Mouse (Mus musculus) forebrain, embryonic 16.5 days (tissue): Measurements from ENCODE around the gene Hadh. TPM values are rescaled to one million over a fixed set of nuclear protein-coding genes. Genes with fewer than 3 reads are reported as not detected.

ENCODE experiments used
- ATAC-seq: fragments of 200-750 bp; cut with Nextera tagmentation; 2 replicates; pipeline ENCODE4 v1.8.0; 2017; ENCODE audit warnings: mild to moderate bottlenecking, moderate library complexity
- H3K27ac ChIP-seq: fragments of 300-500 bp; sonication (generic); 2 replicates; pipeline ENCODE4 v1.5.1; 2014; ENCODE audit warnings: low read length, control low read depth
- H3K27me3 ChIP-seq: fragments of 300-500 bp; sonication (generic); replicated peaks from 2 replicates; pipeline ENCODE4 v1.6.1; 2014; ENCODE audit warnings: low read length; ENCODE audit not compliant: control insufficient read depth, insufficient read depth
- H3K36me3 ChIP-seq: fragments of 300-500 bp; sonication (generic); 2 replicates; pipeline ENCODE4 v1.6.1; 2014; ENCODE audit not compliant: control insufficient read depth, insufficient read depth
- H3K4me1 ChIP-seq: fragments of 300-500 bp; sonication (generic); replicated peaks from 2 replicates; pipeline ENCODE4 v1.6.1; 2014; ENCODE audit warnings: low read length; ENCODE audit not compliant: control insufficient read depth, insufficient read depth
- H3K4me2 ChIP-seq: fragments of 300-500 bp; sonication (generic); 2 replicates; pipeline ENCODE4 v1.6.1; 2014; ENCODE audit warnings: mild to moderate bottlenecking, low read length, control low read depth
- H3K4me3 ChIP-seq: fragments of 300-500 bp; sonication (generic); replicated peaks from 2 replicates; pipeline ENCODE4 v1.5.1; 2014; ENCODE audit warnings: mild to moderate bottlenecking, low read length, control low read depth
- H3K9ac ChIP-seq: fragments of 300-500 bp; sonication (generic); replicated peaks from 2 replicates; pipeline ENCODE4 v1.6.1; 2014; ENCODE audit warnings: low read depth, low read length, control low read depth
- H3K9me3 ChIP-seq: fragments of 300-500 bp; sonication (generic); 2 replicates; pipeline ENCODE4 v1.6.1; 2016; ENCODE audit warnings: low read length; ENCODE audit not compliant: control insufficient read depth
- WGBS: fragments of 180-500 bp; shearing (Covaris S2); extraction: QIAGEN DNeasy Blood & Tissue Kit; methylation state at CpG from one replicate; pipeline ENCODE4 v1.1.7; 2014; 5-methylcytosine and 5-hydroxymethylcytosine counted together
- polyA plus RNA-seq: library from polyadenylated mRNA; unstranded; fragments of >200 nt; fragmentation: Nextera tagmentation; extraction: Ambion mirVana; gene quantifications from 2 replicates; pipeline ENCODE4 v1.2.1, GENCODE M21; 2015

Hadh gene
- polyA plus RNA-seq, 1 experiment from 2014 or later, result 20.1 TPM

- ATAC-seq, result no peak
- Histone ChIP-seq H3K27ac (no peak overlapping the region), H3K4me1 (no peaks in the 10 kb centered on the region), H3K4me3 (no peak overlapping the region), H3K36me3 (no peaks in the 10 kb centered on the region), H3K9ac (no peak overlapping the region), H3K9me3 (0 out of 2 replicates have a peak, but pooled peaks cover 2% of the 10 kb centered on the region), H3K27me3 (no peaks in the 10 kb centered on the region), H3K4me2 (no peak overlapping the region)
- 92% methylated on average over 9 of the region's 9 CpGs for WGBS
Observed at GRCm38 (mm10) chr3:131259392-131259965, 12.4 kb downstream of the Hadh start.

DNA sequence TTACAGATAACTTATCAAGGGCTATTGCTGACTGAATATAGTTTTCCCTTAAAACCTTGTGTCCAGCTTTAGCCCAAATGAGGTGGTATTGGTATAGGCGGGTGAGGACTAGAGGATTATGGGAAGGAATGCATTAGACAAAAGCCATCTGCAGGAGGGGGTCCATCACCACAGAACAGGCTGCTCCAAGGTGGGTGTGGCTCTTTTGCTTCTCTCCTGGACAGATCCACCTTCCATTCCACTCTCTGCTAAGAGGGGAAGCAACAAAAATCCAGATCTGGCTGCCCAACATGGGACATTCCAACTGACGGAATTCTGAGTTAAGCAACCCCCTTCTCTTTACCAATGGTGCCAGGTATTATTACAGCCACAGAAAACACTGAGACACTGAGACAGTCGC lies 13.0 kb downstream of the Hadh start:
- H3K4me3 ChIP-seq, result no peak overlapping the region
- no peak overlapping the region for H3K27ac ChIP-seq
- ATAC-seq, result no peak
- WGBS, result 80% methylated on average over 3 of the region's 3 CpGs
- no peaks in the 10 kb centered on the region for H3K36me3 ChIP-seq
- no peak overlapping the region for H3K4me2 ChIP-seq
- H3K4me1 ChIP-seq, result no peaks in the 10 kb centered on the region
- H3K9me3 ChIP-seq, result 0 out of 2 replicates have a peak, but pooled peaks cover 2% of the 10 kb centered on the region
- H3K9ac ChIP-seq, result no peak overlapping the region
- no peaks in the 10 kb centered on the region for H3K27me3 ChIP-seq

DNA sequence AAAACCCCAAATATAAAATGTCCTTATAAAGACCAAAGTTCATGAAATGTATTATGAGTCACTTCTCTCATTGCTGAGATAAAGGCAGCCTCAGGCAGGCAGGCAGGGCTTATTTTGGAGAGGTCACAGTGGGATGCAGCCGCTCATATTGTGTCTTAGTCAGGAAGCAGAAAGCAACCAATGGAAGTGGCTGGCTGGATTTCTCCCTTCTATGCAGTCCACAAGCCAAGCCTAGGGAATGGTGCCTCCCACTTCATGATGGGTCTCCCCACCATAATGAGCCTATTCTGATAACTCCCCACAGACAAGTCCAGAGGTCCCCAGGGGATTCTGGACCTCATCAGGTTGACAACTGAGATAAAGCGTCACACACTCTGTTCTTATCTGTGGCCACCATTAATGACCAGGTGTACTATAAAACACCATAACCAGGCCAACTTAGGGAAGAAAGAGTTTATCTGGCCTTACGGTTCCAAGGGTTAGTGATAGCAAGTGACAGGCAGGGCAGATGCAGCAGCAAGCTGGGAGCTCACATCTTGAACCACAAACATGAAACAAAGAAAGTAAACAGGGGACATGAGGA lies 16.4 kb downstream of the Hadh start:
- no peak for ATAC-seq
- Histone ChIP-seq H3K4me3 (no peak overlapping the region), H3K4me1 (no peaks in the 10 kb centered on the region), H3K4me2 (no peak overlapping the region), H3K36me3 (no peaks in the 10 kb centered on the region), H3K27ac (no peak overlapping the region), H3K9me3 (no peaks in the 10 kb centered on the region), H3K9ac (no peak overlapping the region), H3K27me3 (no peaks in the 10 kb centered on the region)
- WGBS, result 100% methylated on average over 3 of the region's 3 CpGs

GRCm38 (mm10) chr3:131254991-131255390 lies 16.9 kb downstream of the Hadh start:
- 98% methylated on average over 4 of the region's 4 CpGs for WGBS
- Histone ChIP-seq H3K4me2 (no peak overlapping the region), H3K9me3 (no peaks in the 10 kb centered on the region)

DNA sequence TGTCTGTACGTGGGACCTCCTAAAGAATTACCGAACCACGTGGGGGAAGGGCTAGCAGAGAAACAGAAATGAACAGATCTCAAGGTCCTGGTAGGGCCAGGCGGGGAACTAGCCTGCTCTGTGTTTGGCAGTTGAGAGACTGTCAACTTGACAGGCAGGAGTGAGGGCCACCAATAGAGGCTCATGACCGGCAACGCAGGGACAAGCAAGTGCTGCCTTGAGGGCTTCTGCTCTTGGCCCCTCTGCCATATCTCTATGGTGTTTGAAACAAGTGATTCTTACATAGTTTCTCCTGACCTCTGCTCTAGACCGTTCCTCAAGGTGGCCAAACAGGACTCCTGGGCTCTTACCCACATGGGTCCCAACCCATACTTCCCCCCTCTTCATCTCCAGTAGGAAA lies 20.3 kb downstream of the Hadh start:
- Histone ChIP-seq H3K27ac (no peak overlapping the region), H3K9ac (no peak overlapping the region), H3K4me3 (no peak overlapping the region), H3K4me2 (no peak overlapping the region), H3K36me3 (no peaks in the 10 kb centered on the region), H3K9me3 (no peaks in the 10 kb centered on the region), H3K27me3 (no peaks in the 10 kb centered on the region), H3K4me1 (no peaks in the 10 kb centered on the region)
- 93% methylated on average over 7 of the region's 7 CpGs for WGBS
- no peak for ATAC-seq

More at GRCm38 (mm10) chr3:131254991-131255390, 16.9 kb downstream of the Hadh start:
- H3K4me1 ChIP-seq, result no peaks in the 10 kb centered on the region
- no peak overlapping the region for H3K27ac ChIP-seq
- H3K4me3 ChIP-seq, result no peak overlapping the region
- H3K9ac ChIP-seq, result no peak overlapping the region
- H3K36me3 ChIP-seq, result no peaks in the 10 kb centered on the region
- H3K27me3 ChIP-seq, result no peaks in the 10 kb centered on the region
- ATAC-seq, result no peak

DNA sequence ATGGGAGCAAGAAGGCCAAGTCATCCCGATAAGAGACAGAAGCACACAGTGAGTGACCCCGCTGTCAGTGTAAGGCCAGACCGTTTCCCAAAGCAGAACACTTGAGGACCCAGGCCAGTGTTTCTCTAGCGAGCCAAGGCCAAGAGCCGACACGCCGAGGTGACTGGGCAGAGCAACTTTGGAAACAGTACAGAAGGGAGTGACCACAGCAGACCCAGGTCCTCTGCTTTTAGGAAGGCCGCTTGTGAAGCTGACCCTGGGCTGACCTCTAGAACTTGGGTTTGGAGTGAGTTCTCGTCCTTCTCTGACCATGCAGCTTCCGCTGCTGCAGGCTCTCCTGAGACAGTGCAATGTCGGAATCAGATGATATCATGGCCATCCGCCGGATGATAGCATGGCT lies 20.9 kb downstream of the Hadh start:
- Histone ChIP-seq H3K27me3 (no peaks in the 10 kb centered on the region), H3K27ac (no peak overlapping the region), H3K9ac (no peak overlapping the region), H3K4me2 (no peak overlapping the region), H3K4me1 (no peaks in the 10 kb centered on the region), H3K4me3 (no peak overlapping the region), H3K9me3 (no peaks in the 10 kb centered on the region), H3K36me3 (no peaks in the 10 kb centered on the region)
- WGBS, result 93% methylated on average over 13 of the region's 13 CpGs
- ATAC-seq, result no peak

- no peak overlapping the region for H3K4me2 ChIP-seq
- H3K9me3 ChIP-seq, result no peaks in the 10 kb centered on the region
- 93% methylated on average over 2 of the region's 2 CpGs for WGBS
- H3K27me3 ChIP-seq, result no peaks in the 10 kb centered on the region
- no peak for ATAC-seq
- H3K9ac ChIP-seq, result no peak overlapping the region
- no peak overlapping the region for H3K27ac ChIP-seq
- H3K4me3 ChIP-seq, result no peak overlapping the region
- 0 out of 2 replicates have a peak, but pooled peaks cover 1% of the 10 kb centered on the region for H3K4me1 ChIP-seq
- no peaks in the 10 kb centered on the region for H3K36me3 ChIP-seq
Observed at GRCm38 (mm10) chr3:131250283-131250682, 21.6 kb downstream of the Hadh start.

- no peak overlapping the region for H3K4me3 ChIP-seq
- H3K27ac ChIP-seq, result no peak overlapping the region
- no peaks in the 10 kb centered on the region for H3K9me3 ChIP-seq
- 83% methylated on average over 10 of the region's 10 CpGs for WGBS
- H3K4me2 ChIP-seq, result no peak overlapping the region
- H3K9ac ChIP-seq, result no peak overlapping the region
- ATAC-seq, result no peak
- H3K4me1 ChIP-seq, result peaks cover 3% of the 10 kb centered on the region; the same call in 1 of the 2 replicates
- H3K27me3 ChIP-seq, result no peaks in the 10 kb centered on the region
- H3K36me3 ChIP-seq, result no peaks in the 10 kb centered on the region
Observed at GRCm38 (mm10) chr3:131248444-131248843, 23.5 kb downstream of the Hadh start.

DNA sequence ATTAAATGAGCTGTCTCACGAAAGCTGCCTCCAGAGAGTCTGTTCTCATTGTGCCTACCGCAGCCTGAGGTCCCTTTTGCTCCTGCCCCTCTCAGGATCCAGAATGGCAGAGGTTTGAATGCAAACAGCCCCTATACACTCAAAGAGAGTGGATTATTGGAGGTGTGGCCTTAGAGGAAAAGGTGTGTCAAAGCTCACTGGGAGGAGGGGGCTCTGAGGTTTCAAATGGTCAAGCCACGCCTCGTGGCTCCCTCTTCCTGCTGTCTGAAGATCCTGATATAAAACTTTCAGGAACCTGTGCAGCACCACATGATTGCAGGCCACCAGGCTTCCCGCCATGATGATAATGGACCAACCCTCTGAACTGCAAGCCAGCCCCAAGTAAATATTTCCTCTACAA lies 24.1 kb downstream of the Hadh start:
- no peak overlapping the region for H3K9ac ChIP-seq
- no peak overlapping the region for H3K4me2 ChIP-seq
- ATAC-seq, result no peak
- H3K9me3 ChIP-seq, result no peaks in the 10 kb centered on the region
- H3K36me3 ChIP-seq, result no peaks in the 10 kb centered on the region
- no peak overlapping the region for H3K27ac ChIP-seq
- peaks cover 3% of the 10 kb centered on the region; the same call in 1 of the 2 replicates for H3K4me1 ChIP-seq
- 75% methylated on average over 5 of the region's 5 CpGs for WGBS
- no peak overlapping the region for H3K4me3 ChIP-seq
- H3K27me3 ChIP-seq, result no peaks in the 10 kb centered on the region
